Mouse (Mus musculus) hindbrain, embryonic 14.5 days (tissue): ENCODE measurements around the gene Atad5. TPM values are rescaled to one million over a fixed set of nuclear protein-coding genes. Genes with fewer than 3 reads are reported as not detected.
"Not testable (repeated sequence)": the region's sequence is repeated elsewhere in the genome, so short reads cannot be mapped to it uniquely, and the experiment has no call there.

ENCODE experiments used
- ATAC-seq: fragments of 200-750 bp; cut with Nextera tagmentation; 2 replicates; pipeline ENCODE4 v1.8.0; 2017; ENCODE audit warnings: moderate number of reproducible peaks, mild to moderate bottlenecking, moderate TSS enrichment, moderate library complexity; ENCODE audit not compliant: low FRiP score
- DNase-seq: peaks from one replicate; pipeline ENCODE4 v3.0.0-alpha.2; 2015; ENCODE audit warnings: low spot score
- H3K27ac ChIP-seq: fragments of 300-500 bp; sonication (generic); 2 replicates; pipeline ENCODE4 v1.5.1; 2014; ENCODE audit warnings: mild to moderate bottlenecking, moderate library complexity
- H3K27me3 ChIP-seq: fragments of 300-500 bp; sonication (generic); 2 replicates; pipeline ENCODE4 v1.6.1; 2014; ENCODE audit warnings: mild to moderate bottlenecking, low read length, mixed read lengths; ENCODE audit not compliant: control insufficient read depth, insufficient read depth
- H3K36me3 ChIP-seq: fragments of 300-500 bp; sonication (generic); replicated peaks from 2 replicates; pipeline ENCODE4 v1.6.1; 2014; ENCODE audit not compliant: control insufficient read depth, insufficient read depth
- H3K4me1 ChIP-seq: fragments of 300-500 bp; sonication (generic); replicated peaks from 2 replicates; pipeline ENCODE4 v1.6.1; 2014; ENCODE audit warnings: antibody characterized with exemption, low read length, mixed read lengths; ENCODE audit not compliant: control insufficient read depth, insufficient read depth
- H3K4me2 ChIP-seq: fragments of 300-500 bp; sonication (generic); replicated peaks from 2 replicates; pipeline ENCODE4 v1.6.1; 2014; ENCODE audit warnings: mild to moderate bottlenecking, moderate library complexity
- H3K4me3 ChIP-seq: fragments of 300-500 bp; sonication (generic); replicated peaks from 2 replicates; pipeline ENCODE4 v1.5.1; 2014; ENCODE audit warnings: mild to moderate bottlenecking, low read length
- H3K9ac ChIP-seq: fragments of 300-500 bp; sonication (generic); 2 replicates; pipeline ENCODE4 v1.6.1; 2014
- H3K9me3 ChIP-seq: fragments of 300-500 bp; sonication (generic); 2 replicates; pipeline ENCODE4 v1.6.1; 2016; ENCODE audit warnings: low read length; ENCODE audit not compliant: control insufficient read depth
- WGBS: fragments of 180-500 bp; shearing (Covaris S2); extraction: QIAGEN DNeasy Blood & Tissue Kit; methylation state at CpG from one replicate; pipeline ENCODE4 v1.1.7; 2014; 5-methylcytosine and 5-hydroxymethylcytosine counted together
- polyA plus RNA-seq: library from polyadenylated mRNA; unstranded; fragments of >200 nt; fragmentation: Nextera tagmentation; extraction: Ambion mirVana; gene quantifications from 2 replicates; pipeline ENCODE4 v1.2.1, GENCODE M21; 2014

Atad5 gene
- polyA plus RNA-seq, 1 experiment from 2014 or later = 5.4 TPM

GRCm38 (mm10) chr11:80141825-80142521, 52.8 kb downstream of the Atad5 start, which contains the start of gene Tefm:
TSS of gene Tefm (minus strand) at chr11:80142175.
- H3K36me3 ChIP-seq = peaks cover 14% of the 10 kb centered on the region
- peak; percentile 91 for DNase-seq
- peak within 1 kb of the TSS; percentile 78 for H3K4me2 ChIP-seq
- peak; percentile 94 for ATAC-seq
- H3K27me3 ChIP-seq = no peaks in the 10 kb centered on the region
- peak within 1 kb of the TSS; percentile 89 for H3K27ac ChIP-seq
- H3K9me3 ChIP-seq = no peaks in the 10 kb centered on the region
- WGBS = under 1% methylated on average over 40 of the region's 40 CpGs
- H3K4me3 ChIP-seq = peak within 1 kb of the TSS; percentile 63
- H3K9ac ChIP-seq = peak within 1 kb of the TSS; percentile 86
- H3K4me1 ChIP-seq = peaks cover 14% of the 10 kb centered on the region

- 48% methylated on average over 8 of the region's 8 CpGs for WGBS
- H3K27me3 ChIP-seq = no peaks in the 10 kb centered on the region
- H3K36me3 ChIP-seq = 0 out of 2 replicates have a peak, but pooled peaks cover 8% of the 10 kb centered on the region
- no peak overlapping the region for H3K9ac ChIP-seq
- peaks cover 14% of the 10 kb centered on the region for H3K4me1 ChIP-seq
- no peaks in the 10 kb centered on the region for H3K9me3 ChIP-seq
- ATAC-seq (no peak), DNase-seq (no peak)
- H3K27ac ChIP-seq = no peak overlapping the region
- peak overlapping the region; percentile 78 for H3K4me2 ChIP-seq
- H3K4me3 ChIP-seq = peak overlapping the region; percentile 63
Measured at GRCm38 (mm10) chr11:80142872-80143271, 53.7 kb downstream of the Atad5 start.

- Histone ChIP-seq H3K27me3 (no peaks in the 10 kb centered on the region), H3K36me3 (no peaks in the 10 kb centered on the region), H3K27ac (no peak overlapping the region), H3K9ac (no peak overlapping the region), H3K4me3 (no peak overlapping the region), H3K9me3 (no peaks in the 10 kb centered on the region), H3K4me2 (no peak overlapping the region), H3K4me1 (peaks cover 14% of the 10 kb centered on the region)
- 62% methylated on average over 10 of the region's 10 CpGs for WGBS
- DNase-seq (no peak), ATAC-seq (no peak)
Measured at GRCm38 (mm10) chr11:80145787-80146275, 56.6 kb downstream of the Atad5 start.

GRCm38 (mm10) chr11:80147748-80148147, 58.5 kb downstream of the Atad5 start:
- Histone ChIP-seq H3K4me1 (peaks cover 4% of the 10 kb centered on the region), H3K9ac (no peak overlapping the region), H3K27me3 (no peaks in the 10 kb centered on the region; the same call in 1 of the 2 replicates), H3K9me3 (no peaks in the 10 kb centered on the region), H3K4me2 (no peak overlapping the region), H3K4me3 (no peak overlapping the region), H3K36me3 (no peaks in the 10 kb centered on the region), H3K27ac (no peak overlapping the region)
- no peak for DNase-seq
- no peak for ATAC-seq
- 77% methylated on average over 6 of the region's 6 CpGs for WGBS

DNA sequence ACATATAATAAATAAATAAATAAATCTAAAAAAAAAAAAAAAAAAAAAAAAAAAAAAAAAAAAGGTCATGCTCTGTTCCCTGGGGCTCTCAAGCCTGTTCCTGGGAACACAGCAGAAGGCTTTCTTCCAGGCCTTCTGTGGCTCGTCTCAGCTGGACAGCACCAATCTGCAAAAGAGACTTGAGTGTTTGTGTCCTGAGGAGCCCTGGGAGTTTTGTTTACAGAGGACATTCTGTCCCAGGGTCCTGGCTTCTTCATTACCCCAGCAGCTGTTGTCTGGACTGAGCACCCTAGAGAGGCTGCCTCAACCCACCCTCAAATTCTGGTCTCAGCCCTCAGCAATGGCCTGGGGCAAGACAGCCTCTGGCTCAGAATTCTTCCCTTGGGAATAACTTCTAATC, 59.1 kb downstream of the Atad5 start:
- H3K4me2 ChIP-seq = no peak overlapping the region
- no peak overlapping the region for H3K9ac ChIP-seq
- no peaks in the 10 kb centered on the region for H3K36me3 ChIP-seq
- no peak overlapping the region for H3K4me3 ChIP-seq
- DNase-seq (no peak), ATAC-seq (no peak)
- H3K27me3 ChIP-seq = peaks cover 4% of the 10 kb centered on the region
- no peaks in the 10 kb centered on the region for H3K9me3 ChIP-seq
- H3K4me1 ChIP-seq = no peaks in the 10 kb centered on the region
- 50% methylated on average over 1 of the region's 1 CpGs for WGBS
- no peak overlapping the region for H3K27ac ChIP-seq

DNA sequence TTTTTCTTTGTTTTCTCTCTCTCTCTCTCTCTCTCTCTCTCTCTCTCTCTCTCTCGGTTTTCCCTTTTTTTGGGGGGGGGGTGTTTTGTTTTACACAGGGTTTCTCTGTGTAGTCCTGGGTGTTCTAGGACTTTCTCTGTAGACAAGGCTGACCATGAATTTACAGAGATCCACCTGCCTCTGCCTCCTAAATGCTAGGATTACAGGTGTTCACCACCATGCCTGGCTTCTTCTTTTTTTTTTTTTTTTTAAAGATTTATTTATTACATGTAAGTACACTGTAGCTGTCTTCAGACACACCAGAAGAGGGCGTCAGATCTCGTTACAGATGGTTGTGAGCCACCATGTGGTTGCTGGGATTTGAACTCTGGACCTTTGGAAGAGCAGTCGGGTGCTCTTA, 59.8 kb downstream of the Atad5 start:
- not testable (repeated sequence) for H3K4me2 ChIP-seq, H3K9me3 ChIP-seq, ATAC-seq, H3K9ac ChIP-seq, DNase-seq, H3K27ac ChIP-seq, H3K4me1 ChIP-seq, H3K36me3 ChIP-seq, H3K4me3 ChIP-seq
- H3K27me3 ChIP-seq = peaks cover 11% of the 10 kb centered on the region
- 55% methylated on average over 1 of the region's 4 CpGs for WGBS

GRCm38 (mm10) chr11:80149412-80150023, 60.3 kb downstream of the Atad5 start:
- Histone ChIP-seq H3K4me1 (no peaks in the 10 kb centered on the region), H3K27ac (no peak overlapping the region), H3K4me2 (no peak overlapping the region), H3K27me3 (peaks cover 16% of the 10 kb centered on the region), H3K36me3 (no peaks in the 10 kb centered on the region), H3K4me3 (no peak overlapping the region), H3K9me3 (no peaks in the 10 kb centered on the region), H3K9ac (no peak overlapping the region)
- 91% methylated on average over 8 of the region's 8 CpGs for WGBS
- no peak for ATAC-seq
- no peak for DNase-seq

- Histone ChIP-seq H3K27me3 (peaks cover 27% of the 10 kb centered on the region), H3K9ac (no peak overlapping the region), H3K4me1 (no peaks in the 10 kb centered on the region), H3K4me3 (no peak overlapping the region), H3K36me3 (no peaks in the 10 kb centered on the region), H3K27ac (no peak overlapping the region), H3K4me2 (no peak overlapping the region), H3K9me3 (no peaks in the 10 kb centered on the region)
- 80% methylated on average over 5 of the region's 5 CpGs for WGBS
- ATAC-seq (no peak), DNase-seq (no peak)
Measured at GRCm38 (mm10) chr11:80150566-80150965, 61.4 kb downstream of the Atad5 start.

- Histone ChIP-seq H3K4me2 (no peak overlapping the region), H3K9ac (no peak overlapping the region), H3K27ac (no peak overlapping the region), H3K9me3 (no peaks in the 10 kb centered on the region), H3K4me3 (no peak overlapping the region), H3K36me3 (no peaks in the 10 kb centered on the region), H3K27me3 (peaks cover 31% of the 10 kb centered on the region), H3K4me1 (no peaks in the 10 kb centered on the region)
- DNase-seq = no peak
- ATAC-seq = no peak
- WGBS = 65% methylated on average over 2 of the region's 2 CpGs
Measured at GRCm38 (mm10) chr11:80151541-80151940, 62.3 kb downstream of the Atad5 start.
